In the genomic region with DNA sequence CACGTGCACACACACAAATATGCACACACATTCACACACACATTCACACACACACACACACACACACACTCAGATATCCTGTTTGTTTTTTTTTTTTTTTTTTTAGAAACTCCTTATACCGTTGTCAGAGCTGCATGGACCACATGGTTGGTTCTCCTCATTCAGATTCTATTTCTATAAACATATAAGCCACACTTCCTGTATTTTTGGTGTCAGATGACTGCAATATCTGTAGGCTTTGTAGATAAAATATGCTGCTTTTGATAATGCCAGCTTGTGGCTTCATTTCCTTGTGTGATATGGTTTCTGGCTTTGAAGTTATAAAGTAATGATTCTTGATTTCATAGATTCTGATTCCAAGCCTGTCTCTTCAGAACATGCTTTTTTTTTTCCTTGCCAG, we compare ENCODE assay signal across 24 mouse cellular contexts.
"Had no signal": no experiment of that assay in that cellular context is flagged by ENCODE, and none has a peak within 500 bp of the region (broad histone marks: within the 10 kb centered on the region; RNA-seq: fewer than 3 reads in every experiment).

No protein-coding gene starts in this region.

- H3K36me3 ChIP-seq: limb, embryonic 10.5 days; limb, embryonic 13.5 days; liver, embryonic 12.5 days; liver, embryonic 15.5 days; lung, embryonic 15.5 days; midbrain, embryonic 10.5 days; midbrain, embryonic 13.5 days; neural tube, embryonic 13.5 days; stomach, embryonic 15.5 days had no signal

- H3K27me3 ChIP-seq: limb, embryonic 13.5 days; liver, embryonic 12.5 days; liver, embryonic 15.5 days; lung, embryonic 15.5 days; megakaryocyte, embryonic 14.5 days; midbrain, embryonic 13.5 days; neural tube, embryonic 13.5 days; stomach, embryonic 15.5 days had no signal

- H3K9me3 ChIP-seq: limb, embryonic 10.5 days; limb, embryonic 13.5 days; liver, embryonic 12.5 days; liver, embryonic 15.5 days; lung, embryonic 15.5 days; megakaryocyte, embryonic 14.5 days; midbrain, embryonic 10.5 days; midbrain, embryonic 13.5 days; neural tube, embryonic 13.5 days; stomach, embryonic 15.5 days had no signal

- DNase-seq: kidney, adult 18-20 months; kidney, adult 9 months; kidney, postnatal 14 days; kidney, postnatal 4 days; layer of hippocampus, adult 9-11 months; liver; lung, adult 18-20 months; lung, postnatal 10 days; lung, postnatal 36 days; retina, postnatal 1 day; right cerebral cortex, postnatal 25 days; spleen, adult 18-20 months; thymus, postnatal 25 days had no signal

- H3K9ac ChIP-seq: limb, embryonic 13.5 days; liver, embryonic 12.5 days; liver, embryonic 15.5 days; lung, embryonic 15.5 days; midbrain, embryonic 13.5 days; neural tube, embryonic 13.5 days; stomach, embryonic 15.5 days had no signal

- H3K4me2 ChIP-seq: limb, embryonic 13.5 days; liver, embryonic 12.5 days; liver, embryonic 15.5 days; lung, embryonic 15.5 days; midbrain, embryonic 13.5 days; neural tube, embryonic 13.5 days; stomach, embryonic 15.5 days had no signal

- H3K27ac ChIP-seq: limb, embryonic 10.5 days; limb, embryonic 13.5 days; liver, embryonic 12.5 days; liver, embryonic 15.5 days; lung, embryonic 15.5 days; midbrain, embryonic 10.5 days; midbrain, embryonic 13.5 days; neural tube, embryonic 13.5 days; stomach, embryonic 15.5 days had no signal

- H3K4me3 ChIP-seq: limb, embryonic 10.5 days; limb, embryonic 13.5 days; liver, embryonic 12.5 days; liver, embryonic 15.5 days; lung, embryonic 15.5 days; megakaryocyte, embryonic 14.5 days; midbrain, embryonic 10.5 days; midbrain, embryonic 13.5 days; neural tube, embryonic 13.5 days; stomach, embryonic 15.5 days had no signal

- H3K4me1 ChIP-seq: limb, embryonic 10.5 days; liver, embryonic 12.5 days; liver, embryonic 15.5 days; lung, embryonic 15.5 days; midbrain, embryonic 10.5 days; midbrain, embryonic 13.5 days; neural tube, embryonic 13.5 days; stomach, embryonic 15.5 days had no signal

- ATAC-seq: liver, embryonic 12.5 days; midbrain, embryonic 13.5 days; midbrain, embryonic 16.5 days had no signal
